Mouse (Mus musculus): ENCODE results near the gene Snx29.

- TF ChIP-seq CTCF (IDR thresholded peaks at IDR 0.05) (no peak), EP300 (IDR thresholded peaks at IDR 0.05) (no peak)
Observed at GRCm38 (mm10) chr16:11408726-11409125, 86.0 kb downstream of the Snx29 start.
